Mouse (Mus musculus) urinary bladder, postnatal 14 days (tissue): ENCODE measurements around the gene Dot1l.
A peak's percentile ranks its signal among the peaks of the same experiment; 100 is the strongest.

Experiments used
- DNase-seq: peaks from one replicate; pipeline ENCODE4 v3.0.0; 2021; ENCODE audit warnings: low spot score

The Dot1l gene

DNA sequence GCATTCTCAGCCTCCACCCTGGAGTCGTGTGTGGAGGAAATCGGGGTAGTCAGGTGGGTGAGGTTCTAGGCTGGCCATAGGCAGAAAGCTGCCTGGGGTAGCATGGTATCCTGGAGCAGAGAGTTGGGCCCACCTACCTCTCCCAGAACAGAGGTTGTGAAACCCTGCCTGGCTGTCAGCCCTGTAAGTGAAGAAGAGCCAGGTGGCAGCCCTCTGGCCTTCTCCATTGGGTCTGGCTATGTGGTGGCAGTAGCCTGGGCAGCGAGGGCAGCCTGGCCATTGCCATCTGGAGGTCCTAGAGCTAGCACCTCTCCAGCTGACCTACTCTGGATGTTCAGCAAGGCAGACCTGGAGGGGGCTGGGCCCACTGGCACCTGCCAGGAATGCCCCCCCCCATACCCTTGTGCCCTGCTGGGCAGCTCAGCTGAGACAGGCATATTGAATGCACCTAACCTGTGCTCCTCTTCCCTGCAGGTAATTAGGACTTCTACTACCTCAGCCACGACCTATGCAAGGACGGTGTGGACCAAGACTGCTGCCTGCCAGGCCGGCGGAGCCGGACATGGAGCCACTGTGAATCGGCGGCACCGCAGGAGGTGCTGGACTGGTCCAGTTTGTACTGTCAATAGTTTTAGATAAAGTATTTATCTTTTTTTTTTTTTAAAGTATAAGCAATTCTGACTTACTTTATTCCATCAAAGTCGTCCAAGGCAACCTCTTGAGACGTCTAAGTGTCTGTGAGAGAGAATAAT lies 38.2 kb downstream of the Dot1l start:
- no peak for DNase-seq

DNA sequence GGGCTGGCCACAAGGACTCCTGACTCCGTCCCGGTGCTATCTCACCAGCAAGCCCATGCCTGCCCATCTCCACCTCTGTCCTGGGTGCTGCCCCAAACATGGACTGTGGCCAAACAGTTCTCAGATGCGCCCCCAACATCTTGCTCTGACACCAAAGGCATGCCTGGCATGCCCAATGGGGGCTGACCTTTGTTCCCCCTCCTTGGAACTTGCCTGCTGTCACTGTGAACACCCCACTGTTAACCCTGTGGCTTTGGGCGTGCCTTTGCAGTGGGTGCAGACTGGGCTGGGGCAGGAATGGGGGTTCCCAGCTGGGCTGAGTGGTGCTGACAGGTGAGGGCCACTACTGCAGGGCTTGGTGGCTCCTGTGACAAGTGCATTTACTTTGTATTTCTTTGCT lies 38.8 kb downstream of the Dot1l start:
- DNase-seq: no peak

DNA sequence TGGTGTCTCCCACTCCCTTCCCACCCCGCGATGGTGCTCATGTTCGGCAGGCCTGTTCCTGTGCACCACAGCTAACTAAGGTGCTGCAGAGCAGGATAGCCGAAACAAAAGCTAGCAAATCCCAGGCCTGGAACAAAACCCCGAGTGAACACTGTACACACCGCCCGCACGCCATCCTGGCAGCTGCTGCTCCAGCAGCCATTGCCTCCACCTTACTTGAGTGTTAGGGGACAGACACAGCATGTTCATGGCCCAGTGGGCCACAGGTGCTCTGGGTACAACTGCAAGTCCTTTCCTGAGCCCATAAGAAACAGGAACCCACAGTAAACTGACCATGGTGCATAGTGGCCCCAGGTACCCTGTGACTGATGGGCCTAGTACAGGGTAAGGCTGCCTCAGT lies 39.7 kb downstream of the Dot1l start:
- DNase-seq: no peak

DNA sequence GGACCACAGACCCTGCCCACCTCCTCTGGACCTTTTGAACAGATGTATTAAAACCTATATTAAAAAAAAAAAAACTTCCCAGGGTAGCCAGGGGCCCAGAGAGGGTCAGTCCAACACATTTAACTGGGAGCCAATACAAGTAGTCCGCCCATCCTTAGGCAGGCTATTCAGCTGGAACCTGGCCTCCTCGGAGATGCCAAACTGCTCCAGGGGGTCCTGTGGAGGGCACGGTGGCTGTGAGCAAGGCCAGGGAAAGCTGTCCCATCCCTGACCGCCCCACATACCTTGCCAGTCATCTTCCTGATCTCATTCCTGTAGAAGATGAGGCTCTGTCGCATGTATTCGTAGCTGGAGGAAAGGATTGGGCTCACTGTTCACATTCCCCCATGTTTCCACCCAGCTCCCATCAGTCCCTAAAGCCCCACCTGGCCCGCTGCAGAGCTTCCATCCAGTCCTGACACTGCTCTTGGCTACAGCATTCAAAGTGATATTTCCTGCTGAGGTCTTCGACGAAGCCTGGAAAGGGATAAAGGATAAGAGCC lies 41.4 kb downstream of the Dot1l start:
- DNase-seq: no peak

DNA sequence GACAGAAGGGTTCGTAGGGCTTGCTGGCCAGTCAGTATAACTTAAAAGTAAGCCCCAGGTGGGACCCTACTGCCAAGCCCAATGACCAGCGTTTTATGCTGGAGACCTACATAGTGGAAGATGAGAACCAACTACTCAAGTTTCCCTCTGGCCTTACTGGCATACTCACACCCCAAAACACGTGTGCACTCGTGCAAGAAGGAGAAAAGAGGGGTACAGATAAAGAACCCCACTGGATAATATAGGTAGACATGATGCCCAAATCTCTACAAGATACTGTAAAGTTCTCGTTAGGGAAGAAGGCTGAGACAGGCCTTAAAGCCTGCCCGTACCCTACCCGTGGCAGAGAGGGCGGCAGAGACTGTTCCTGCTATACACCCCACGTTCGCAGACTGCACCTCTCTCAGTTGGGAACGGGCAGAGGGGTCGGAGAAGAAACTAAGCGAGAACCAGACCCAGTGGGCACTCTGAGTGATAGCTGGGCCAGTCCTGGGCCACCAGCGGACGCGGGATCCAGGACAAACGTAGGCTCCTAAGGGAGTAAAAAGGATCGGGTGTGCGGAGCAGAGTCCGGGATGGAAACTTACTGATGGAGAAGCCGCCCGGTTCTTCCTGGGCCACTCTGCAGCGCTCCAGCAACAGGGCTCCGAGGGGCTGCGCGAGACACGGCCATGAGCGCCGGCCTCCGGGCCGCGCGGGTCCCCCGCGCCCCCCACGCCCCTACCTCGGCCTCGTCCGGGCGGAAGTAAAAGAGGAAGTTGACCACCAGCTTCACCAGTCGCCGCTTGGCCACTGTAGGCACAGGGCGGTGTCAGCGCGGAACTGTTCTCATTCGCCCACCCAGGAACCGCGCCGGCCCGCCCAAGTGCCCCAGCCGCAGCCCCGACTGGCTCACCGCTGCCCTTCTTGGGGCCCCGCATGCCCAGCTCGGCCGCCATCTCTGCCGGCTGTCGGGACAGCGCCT lies 42.5 kb downstream of the Dot1l start:
- no peak for DNase-seq

DNA sequence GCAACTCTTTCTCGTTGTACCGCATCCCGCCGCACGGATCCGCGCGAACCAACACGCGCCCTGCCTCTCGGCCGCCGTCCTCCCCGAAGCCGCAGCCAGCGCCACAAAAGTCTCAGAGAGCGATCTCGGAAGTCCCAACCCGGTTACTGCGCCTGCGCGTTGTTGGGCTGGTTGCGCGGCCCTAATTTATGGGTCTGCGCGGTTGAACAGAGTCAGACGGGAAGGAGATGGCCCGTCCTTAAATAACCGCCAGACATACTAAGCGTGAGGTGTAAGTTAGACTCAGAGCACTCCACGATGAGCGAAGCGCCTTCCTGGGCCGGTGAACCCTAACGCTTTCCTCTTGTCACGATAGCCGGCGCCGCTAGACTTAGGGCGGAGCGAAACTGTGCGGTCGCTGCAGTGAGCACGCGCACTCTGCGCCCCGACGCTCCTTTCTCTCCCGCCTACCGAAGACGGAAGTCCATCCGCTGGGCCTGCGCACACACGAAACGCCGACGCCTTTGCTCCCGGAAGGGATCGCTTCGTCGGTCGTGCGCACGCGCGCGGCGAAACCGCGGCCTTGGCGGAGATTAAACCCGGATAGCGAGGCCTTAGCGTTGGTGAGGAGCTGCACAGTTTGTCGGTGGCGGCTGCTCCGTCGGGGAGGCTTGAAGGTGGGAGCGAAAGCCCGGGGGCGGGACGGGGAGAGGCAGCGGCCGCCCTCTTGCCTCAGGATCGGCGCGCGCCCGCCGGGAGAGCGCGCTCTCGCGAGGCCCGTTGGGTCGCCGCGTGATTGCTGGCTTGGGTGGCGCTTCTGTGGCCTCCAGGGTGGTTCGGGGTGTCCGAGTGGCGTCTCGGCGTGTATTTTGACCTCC lies 43.4 kb downstream of the Dot1l start, which contains the start of the genes Sf3a2 and Plekhj1:
Gene Sf3a2 (plus strand): TSS at position 49 of the 857 bp plus-strand sequence.
Gene Plekhj1 (minus strand): TSS at position 477 of the 857 bp plus-strand sequence.
- DNase-seq: peak; percentile 94

DNA sequence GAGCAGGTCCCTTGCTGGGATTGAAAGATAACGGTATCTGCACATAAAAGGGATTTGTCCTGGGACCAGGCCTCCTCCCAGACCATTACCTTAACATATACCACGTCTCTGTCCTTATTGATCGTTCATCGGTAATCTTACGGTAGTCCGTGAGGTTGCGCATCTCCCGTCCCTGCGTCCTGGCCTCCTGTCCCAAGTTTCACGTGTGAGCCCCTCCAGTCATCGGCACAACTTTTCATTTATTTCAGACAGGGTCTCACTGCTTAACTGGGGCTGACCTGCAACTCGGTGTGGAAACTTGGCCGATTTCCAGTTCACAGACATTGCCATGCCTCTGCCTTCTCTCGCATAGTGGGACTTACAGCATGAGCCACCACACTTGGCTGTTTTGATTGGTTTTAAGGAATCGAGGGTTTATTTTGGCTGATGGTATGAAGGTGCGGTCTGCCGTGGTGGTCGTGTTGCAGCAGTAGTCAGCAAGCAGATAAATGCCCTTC lies 44.1 kb downstream of the Dot1l start:
- DNase-seq: no peak

DNA sequence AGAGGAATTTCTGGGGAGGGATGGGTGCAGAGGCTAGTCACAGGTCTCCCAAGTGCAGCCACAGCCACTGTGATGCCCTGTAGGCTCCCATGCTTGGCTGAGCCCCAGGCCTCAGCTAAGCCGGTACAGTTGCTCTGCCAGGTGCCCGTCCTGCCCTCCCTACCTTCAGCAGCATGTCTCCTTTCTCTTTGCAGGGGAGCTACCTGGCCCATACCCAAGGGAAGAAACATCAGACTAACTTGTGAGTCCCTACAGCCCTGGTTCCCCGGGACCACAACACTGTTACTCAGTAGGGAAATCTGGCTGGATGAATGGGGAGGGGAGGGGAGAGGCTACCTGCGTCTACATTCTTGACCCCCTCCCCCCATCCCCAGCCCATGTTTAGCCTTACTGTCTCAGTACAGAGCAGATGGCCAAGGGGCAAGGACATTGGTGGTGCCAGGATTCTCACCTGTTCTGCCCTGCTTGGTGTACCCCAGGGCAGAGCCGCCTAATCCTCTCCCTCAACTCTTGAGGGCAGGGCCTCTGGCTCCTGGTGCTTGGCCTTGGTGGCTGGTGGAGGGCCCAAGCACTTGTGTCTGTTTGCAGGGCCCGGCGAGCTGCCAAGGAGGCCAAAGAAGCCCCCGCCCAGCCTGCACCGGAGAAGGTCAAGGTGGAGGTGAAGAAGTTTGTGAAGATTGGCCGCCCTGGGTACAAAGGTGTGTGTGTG lies 47.4 kb downstream of the Dot1l start:
- no peak for DNase-seq

DNA sequence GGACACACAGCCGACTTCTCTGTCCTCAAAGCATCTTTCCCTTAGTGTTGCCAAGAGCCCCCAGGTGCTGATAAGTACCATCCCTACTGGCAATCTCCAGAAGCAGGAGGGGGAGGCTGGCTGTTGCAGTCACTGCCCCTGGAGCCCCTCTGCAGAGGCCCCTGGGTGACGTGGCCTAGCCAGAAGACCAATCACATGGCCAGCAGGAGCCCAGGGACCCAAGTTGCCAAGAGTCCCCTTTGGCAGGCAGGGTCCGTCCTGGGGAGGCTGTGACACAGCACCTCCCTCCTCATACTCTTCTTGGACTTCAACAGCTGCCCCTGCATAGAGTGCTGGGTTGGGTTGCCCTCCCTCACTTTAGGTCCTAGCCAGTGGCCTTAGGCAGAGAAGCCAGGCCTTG lies 48.0 kb downstream of the Dot1l start:
- DNase-seq: no peak

DNA sequence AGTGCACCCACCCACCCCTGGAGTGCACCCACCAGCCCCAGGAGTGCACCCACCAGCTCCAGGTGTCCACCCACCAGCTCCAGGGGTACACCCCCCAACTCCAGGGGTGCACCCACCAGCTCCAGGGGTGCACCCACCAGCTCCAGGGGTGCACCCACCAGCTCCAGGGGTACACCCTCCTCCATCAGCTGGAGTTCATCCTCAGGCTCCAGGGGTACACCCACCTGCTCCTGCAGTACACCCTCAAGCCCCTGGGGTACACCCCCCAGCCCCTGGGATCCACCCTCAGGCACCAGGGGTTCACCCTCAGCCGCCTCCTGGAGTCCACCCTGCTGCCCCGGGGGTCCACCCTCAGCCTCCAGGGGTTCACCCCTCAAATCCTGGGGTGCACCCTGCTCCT lies 49.3 kb downstream of the Dot1l start:
- DNase-seq: no peak

DNA sequence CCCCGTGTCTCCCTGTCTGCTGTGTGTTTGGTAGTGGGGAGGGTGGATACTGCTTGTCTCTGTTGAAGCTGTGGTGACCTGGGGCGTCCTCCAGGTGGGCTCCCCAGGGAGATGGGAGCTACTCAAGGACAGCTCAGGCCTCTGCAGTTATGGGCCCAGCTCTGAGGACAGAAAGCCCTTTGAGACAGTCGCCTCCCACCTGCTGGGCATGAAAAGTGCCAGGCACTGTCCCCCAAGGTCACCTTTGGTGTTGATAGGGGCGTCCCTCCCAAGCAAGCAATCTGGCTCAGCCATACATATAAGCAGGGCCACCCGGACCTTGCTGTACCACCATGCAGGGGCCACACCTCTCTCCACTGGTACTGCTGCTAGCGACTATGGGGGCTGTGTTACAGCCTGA lies 49.9 kb downstream of the Dot1l start, which contains the start of gene Amh:
Gene Amh (plus strand): TSS at position 328 of the 400 bp plus-strand sequence.
- no peak for DNase-seq

DNA sequence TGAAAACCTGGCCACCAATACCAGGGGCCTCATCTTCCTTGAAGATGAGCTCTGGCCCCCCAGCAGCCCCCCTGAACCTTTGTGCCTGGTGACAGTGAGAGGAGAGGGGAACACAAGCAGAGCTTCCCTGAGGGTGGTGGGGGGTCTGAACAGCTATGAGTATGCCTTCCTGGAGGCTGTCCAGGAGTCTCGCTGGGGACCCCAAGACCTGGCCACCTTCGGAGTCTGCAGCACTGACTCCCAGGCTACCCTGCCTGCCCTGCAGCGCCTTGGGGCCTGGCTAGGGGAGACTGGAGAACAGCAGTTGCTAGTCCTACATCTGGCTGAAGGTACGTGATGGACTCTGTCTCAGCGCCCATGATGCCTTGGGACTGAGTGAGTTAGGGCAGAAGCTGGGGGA lies 50.3 kb downstream of the Dot1l start:
- DNase-seq: no peak

DNA sequence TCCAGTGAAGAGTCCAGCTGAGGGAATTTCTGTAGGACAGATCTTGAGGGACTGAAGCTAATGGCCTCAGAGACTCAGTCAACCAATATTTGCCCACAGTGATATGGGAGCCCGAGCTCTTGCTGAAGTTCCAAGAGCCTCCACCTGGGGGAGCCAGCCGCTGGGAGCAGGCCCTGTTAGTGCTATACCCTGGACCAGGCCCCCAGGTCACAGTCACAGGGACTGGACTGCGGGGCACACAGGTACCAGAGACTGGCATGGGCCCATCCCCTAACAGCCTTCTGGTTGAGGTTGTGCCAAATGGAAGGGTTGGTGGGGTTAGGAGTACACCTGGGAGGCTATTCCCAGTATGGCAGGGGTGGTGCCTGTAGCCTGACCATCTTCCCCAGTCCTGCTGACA lies 50.9 kb downstream of the Dot1l start:
- peak; percentile 78 for DNase-seq

DNA sequence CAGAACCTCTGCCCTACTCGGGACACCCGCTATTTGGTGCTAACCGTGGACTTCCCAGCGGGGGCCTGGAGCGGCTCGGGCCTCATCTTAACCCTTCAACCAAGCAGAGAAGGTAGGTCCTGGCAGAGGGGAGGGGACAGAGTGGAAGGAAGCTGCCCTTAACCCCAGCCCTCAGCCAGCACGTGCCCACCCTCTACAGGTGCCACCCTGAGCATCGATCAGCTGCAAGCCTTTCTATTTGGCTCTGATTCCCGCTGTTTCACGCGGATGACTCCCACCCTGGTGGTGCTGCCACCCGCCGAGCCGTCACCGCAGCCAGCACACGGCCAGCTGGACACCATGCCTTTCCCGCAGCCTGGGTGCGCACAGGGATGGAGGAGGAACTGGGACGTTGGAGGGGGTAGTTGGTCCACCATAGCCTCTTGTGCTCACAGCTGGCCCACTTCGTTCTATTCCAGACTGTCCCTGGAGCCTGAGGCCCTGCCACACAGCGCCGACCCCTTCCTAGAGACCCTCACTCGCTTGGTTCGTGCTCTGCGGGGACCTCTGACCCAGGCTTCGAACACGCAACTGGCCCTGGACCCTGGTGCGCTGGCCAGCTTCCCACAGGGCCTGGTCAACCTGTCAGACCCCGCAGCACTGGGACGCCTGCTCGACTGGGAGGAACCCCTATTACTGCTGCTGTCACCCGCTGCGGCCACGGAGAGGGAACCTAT lies 51.5 kb downstream of the Dot1l start:
- no peak for DNase-seq

DNA sequence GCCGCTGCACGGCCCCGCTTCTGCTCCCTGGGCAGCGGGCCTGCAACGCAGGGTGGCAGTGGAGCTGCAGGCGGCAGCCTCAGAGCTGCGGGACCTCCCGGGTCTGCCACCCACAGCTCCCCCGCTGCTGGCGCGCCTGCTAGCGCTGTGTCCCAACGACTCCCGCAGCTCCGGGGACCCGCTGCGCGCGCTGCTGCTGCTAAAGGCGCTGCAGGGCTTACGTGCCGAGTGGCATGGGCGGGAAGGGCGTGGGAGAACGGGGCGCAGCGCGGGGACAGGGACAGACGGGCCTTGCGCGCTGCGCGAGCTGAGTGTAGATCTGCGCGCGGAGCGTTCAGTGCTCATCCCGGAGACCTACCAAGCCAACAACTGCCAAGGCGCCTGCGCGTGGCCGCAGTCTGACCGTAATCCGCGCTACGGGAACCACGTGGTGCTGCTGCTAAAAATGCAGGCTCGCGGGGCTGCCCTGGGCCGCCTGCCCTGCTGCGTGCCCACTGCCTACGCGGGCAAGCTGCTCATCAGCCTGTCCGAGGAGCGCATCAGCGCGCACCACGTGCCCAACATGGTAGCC lies 52.1 kb downstream of the Dot1l start:
- peak; percentile 72 for DNase-seq

DNA sequence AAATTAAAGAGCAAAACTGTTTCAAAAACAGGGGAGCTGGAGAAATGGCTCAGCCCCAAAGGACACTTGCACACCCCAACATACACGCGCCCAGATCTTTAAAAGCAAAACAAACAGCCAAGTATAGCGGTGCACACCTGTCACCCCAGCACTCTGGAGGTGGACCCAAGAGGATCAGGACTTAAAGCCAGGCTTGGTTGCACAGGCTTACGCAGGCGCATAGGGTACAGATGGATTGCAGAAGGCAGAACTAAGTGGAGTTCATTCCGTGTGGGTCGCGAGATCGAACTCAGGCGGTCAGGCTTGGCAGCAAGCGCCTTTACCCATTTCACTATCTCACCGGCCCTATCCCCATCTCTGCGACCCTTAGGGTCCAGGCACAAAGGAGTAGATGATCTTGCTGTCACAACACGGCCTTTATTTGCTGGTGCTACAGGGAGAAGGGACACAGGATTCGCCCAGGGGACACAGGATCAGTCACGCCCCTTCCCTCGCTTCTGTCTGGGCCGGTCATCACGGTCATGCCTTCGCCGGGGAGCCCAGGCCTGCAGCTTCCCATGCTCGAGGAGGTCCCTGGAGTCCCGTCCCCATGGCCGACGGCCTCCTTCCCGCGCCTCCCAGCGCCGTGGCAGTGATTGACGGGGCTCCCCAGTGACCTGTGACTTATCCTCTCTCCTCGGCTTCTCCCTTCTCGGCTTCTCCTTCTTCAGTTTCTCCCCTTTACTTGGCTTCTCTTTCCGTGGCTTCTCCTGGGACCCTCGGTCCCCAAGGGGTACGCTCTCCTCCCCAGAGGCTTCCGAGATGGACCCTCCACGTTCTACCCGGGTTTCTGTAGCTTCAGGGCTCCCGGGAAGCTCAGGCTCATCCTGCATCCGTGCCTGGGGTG lies 53.3 kb downstream of the Dot1l start:
- DNase-seq: no peak

DNA sequence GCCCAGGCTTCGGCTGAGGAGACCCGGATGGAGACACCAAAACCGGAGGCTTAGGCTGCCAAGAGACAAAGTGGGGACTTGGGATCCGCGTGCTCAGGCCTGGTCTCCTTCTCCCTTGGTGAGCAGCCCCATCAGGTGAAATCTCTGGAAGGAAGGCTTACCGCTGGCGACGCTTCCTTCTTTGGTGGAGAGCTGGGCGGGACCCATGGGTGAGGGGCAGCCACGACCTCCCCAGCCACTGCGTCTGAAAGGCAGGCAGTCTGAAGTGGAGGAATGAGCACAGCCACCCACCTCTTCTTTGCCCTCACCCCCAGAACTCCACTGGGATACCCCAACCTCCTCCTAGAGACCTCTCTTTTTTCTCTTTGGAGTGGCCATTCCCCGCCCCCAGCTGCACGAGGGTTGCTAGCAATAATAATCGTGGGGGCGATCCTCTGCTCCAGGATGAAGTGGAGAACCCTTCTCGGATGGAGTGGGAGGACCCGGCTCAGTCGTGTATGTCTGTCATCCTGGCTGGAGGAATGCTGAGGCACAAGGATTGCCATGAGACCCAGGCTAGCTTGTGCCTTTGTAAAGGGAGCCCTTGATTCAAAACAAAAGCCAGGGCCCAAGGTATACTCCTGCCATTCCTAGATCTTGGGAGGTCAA lies 54.1 kb downstream of the Dot1l start:
- DNase-seq: no peak

DNA sequence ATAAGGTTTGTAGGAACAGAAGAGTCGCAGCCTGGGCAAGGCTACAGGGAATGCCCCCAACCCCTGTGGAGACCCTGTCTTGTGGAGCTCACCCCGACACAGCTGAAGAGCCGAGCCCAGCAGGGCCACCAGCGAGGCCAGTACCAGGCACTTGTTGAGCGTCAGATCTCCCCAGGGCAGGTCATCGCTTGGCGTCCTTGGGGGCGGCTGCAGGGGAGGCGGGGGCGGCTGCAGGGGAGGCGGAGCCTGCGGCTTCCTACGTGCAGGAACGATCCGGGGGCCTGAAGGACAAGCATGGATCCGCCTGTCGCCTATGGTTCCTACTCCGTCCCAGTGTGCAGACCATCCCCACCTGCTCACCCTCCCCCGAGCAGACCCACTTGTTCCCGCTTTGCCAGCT lies 55.1 kb downstream of the Dot1l start:
- DNase-seq: no peak
